Mouse (Mus musculus) gonadal fat pad, adult 2 months (tissue): ENCODE data around the gene Rsad1. TPM values are rescaled to one million over a fixed set of nuclear protein-coding genes. Genes with fewer than 3 reads are reported as not detected.

Experiments
- DNase-seq: peaks from one replicate; pipeline ENCODE4 v3.0.0-alpha.2; 2012; ENCODE audit warnings: low read depth
- polyA plus RNA-seq: library from polyadenylated mRNA; depleted of rRNA; stranded (reverse); fragments of >200 nt; gene quantifications from 2 replicates; pipeline ENCODE4 v1.2.3, GENCODE M21; 2012

Rsad1 gene
- polyA plus RNA-seq, 1 experiment = 8.9 TPM

GRCm38 (mm10) chr11:94548041-94548784 lies 842 bp downstream of the Rsad1 start:
- DNase-seq = no peak

- DNase-seq = no peak
Observed at GRCm38 (mm10) chr11:94547271-94547670, 1.8 kb downstream of the Rsad1 start.

- DNase-seq = no peak
Observed at GRCm38 (mm10) chr11:94546381-94546780, 2.7 kb downstream of the Rsad1 start.

- DNase-seq = no peak
Observed at GRCm38 (mm10) chr11:94544422-94544821, 4.6 kb downstream of the Rsad1 start.

GRCm38 (mm10) chr11:94543932-94544331 lies 5.1 kb downstream of the Rsad1 start:
- no peak for DNase-seq

- no peak for DNase-seq
Observed at GRCm38 (mm10) chr11:94543344-94543743, 5.7 kb downstream of the Rsad1 start.

GRCm38 (mm10) chr11:94542400-94542799 lies 6.7 kb downstream of the Rsad1 start:
- no peak for DNase-seq

GRCm38 (mm10) chr11:94539761-94540160 lies 9.3 kb downstream of the Rsad1 start:
- no peak for DNase-seq

GRCm38 (mm10) chr11:94538733-94539292 lies 10.2 kb downstream of the Rsad1 start:
- DNase-seq = no peak

GRCm38 (mm10) chr11:94533171-94533570 lies 15.9 kb downstream of the Rsad1 start:
- DNase-seq = no peak

GRCm38 (mm10) chr11:94528879-94529278 lies 20.2 kb downstream of the Rsad1 start:
- no peak for DNase-seq

GRCm38 (mm10) chr11:94526171-94526879 lies 22.7 kb downstream of the Rsad1 start:
- DNase-seq = no peak

GRCm38 (mm10) chr11:94521219-94521843 lies 27.7 kb downstream of the Rsad1 start, which contains the start of gene Mycbpap:
Mycbpap (minus strand) TSS chr11:94521742.
- no peak for DNase-seq

- no peak for DNase-seq
Observed at GRCm38 (mm10) chr11:94513452-94513851, 35.6 kb downstream of the Rsad1 start.

- no peak for DNase-seq
Observed at GRCm38 (mm10) chr11:94508976-94509375, 40.1 kb downstream of the Rsad1 start.

GRCm38 (mm10) chr11:94501482-94501881 lies 47.6 kb downstream of the Rsad1 start:
- no peak for DNase-seq

- no peak for DNase-seq
Observed at GRCm38 (mm10) chr11:94500362-94500761, 48.7 kb downstream of the Rsad1 start.

- DNase-seq = no peak
Observed at GRCm38 (mm10) chr11:94499661-94500152, 49.3 kb downstream of the Rsad1 start, which contains the start of gene Epn3. Epn3 (minus strand) TSS chr11:94499974.

- no peak for DNase-seq
Observed at GRCm38 (mm10) chr11:94499035-94499434, 50.0 kb downstream of the Rsad1 start.

- peak; percentile 52 for DNase-seq
Observed at GRCm38 (mm10) chr11:94498093-94498996, 50.7 kb downstream of the Rsad1 start.

- no peak for DNase-seq
Observed at GRCm38 (mm10) chr11:94495415-94495814, 53.6 kb downstream of the Rsad1 start.
